ENCODE assay signal across 9 mouse cellular contexts in genomic region chr2:85050001-85050634, GRCm38 (mm10). TPM values are rescaled to one million over a fixed set of nuclear protein-coding genes. Genes with fewer than 3 reads are reported as not detected.
DNase-seq lines count a peak whose midpoint lies in the region; ATAC-seq and TF ChIP-seq lines count a peak whose summit lies in the region.
"Had no signal": no experiment of that assay in that cellular context is flagged by ENCODE, and none has a peak within 500 bp of the region (broad histone marks: within the 10 kb centered on the region; RNA-seq: fewer than 3 reads in every experiment).

No protein-coding gene starts in this region.

- H3K4me3 ChIP-seq in cerebellum, adult 2 months (replicated peaks; ENCODE audit: insufficient read depth, low read depth, low read length) = no peak overlapping the region
- peak overlapping the region; percentile 69 for H3K4me3 ChIP-seq in embryonic facial prominence, embryonic 14.5 days (ENCODE audit: low read depth, low read length)
- H3K4me3 ChIP-seq in heart, embryonic 11.5 days (ENCODE audit: low read depth, low read length) = peak overlapping the region; percentile 32
- peak overlapping the region; percentile 30 for H3K4me3 ChIP-seq in kidney, embryonic 14.5 days (ENCODE audit: low read length)
- peak overlapping the region; percentile 22; the same call in 1 of the 2 replicates for H3K4me3 ChIP-seq in liver, embryonic 13.5 days (replicated peaks)
- H3K4me3 ChIP-seq in neural tube, embryonic 13.5 days = peak overlapping the region; percentile 25
- H3K4me3 ChIP-seq: erythroblast, embryonic 14.5 days had no signal

- H3K27ac ChIP-seq in cerebellum, adult 2 months (ENCODE audit: insufficient read depth, low read length) = 0 out of 2 replicates have a peak overlapping the region, but pooled peaks have one; percentile 1
- peak overlapping the region; percentile 97 for H3K27ac ChIP-seq in embryonic facial prominence, embryonic 14.5 days (replicated peaks; ENCODE audit: low read depth, low read length)
- H3K27ac ChIP-seq in heart, embryonic 11.5 days (ENCODE audit: low read depth, low read length) = peak overlapping the region; percentile 70
- H3K27ac ChIP-seq in kidney, embryonic 14.5 days (ENCODE audit: low read depth, low read length) = peak overlapping the region; percentile 78
- 0 out of 2 replicates have a peak overlapping the region, but pooled peaks have one; percentile 18 for H3K27ac ChIP-seq in liver, embryonic 13.5 days
- H3K27ac ChIP-seq in neural tube, embryonic 13.5 days (replicated peaks) = peak overlapping the region; percentile 94

- H3K9me3 ChIP-seq in embryonic facial prominence, embryonic 14.5 days (ENCODE audit: control insufficient read depth, low read length) = no peaks in the 10 kb centered on the region
- H3K9me3 ChIP-seq in heart, embryonic 11.5 days (replicated peaks; ENCODE audit: control insufficient read depth, low read length) = no peaks in the 10 kb centered on the region
- no peaks in the 10 kb centered on the region for H3K9me3 ChIP-seq in kidney, embryonic 14.5 days (ENCODE audit: control insufficient read depth, low read length)
- no peaks in the 10 kb centered on the region for H3K9me3 ChIP-seq in liver, embryonic 13.5 days (replicated peaks)
- no peaks in the 10 kb centered on the region for H3K9me3 ChIP-seq in neural tube, embryonic 13.5 days

- no peak for ATAC-seq in cerebellum, adult (ENCODE audit: insufficient number of reproducible peaks, low FRiP score, low TSS enrichment)
- peak; percentile 55 for ATAC-seq in embryonic facial prominence, embryonic 14.5 days (ENCODE audit: low read depth)
- ATAC-seq in heart, embryonic 11.5 days (replicated peaks; ENCODE audit: insufficient number of reproducible peaks, low FRiP score, low TSS enrichment) = 0 out of 2 replicates have a peak, but pooled peaks have one; percentile 19
- peak; percentile 21 for ATAC-seq in kidney, embryonic 14.5 days (ENCODE audit: low FRiP score, low TSS enrichment)
- no peak for ATAC-seq in liver, embryonic 13.5 days (ENCODE audit: low read depth)
- peak; percentile 23; the same call in 1 of the 2 replicates for ATAC-seq in neural tube, embryonic 13.5 days (ENCODE audit: low read depth)

- WGBS in cerebellum, adult 2 months = 16% methylated on average over 10 of the region's 10 CpGs
- WGBS in embryonic facial prominence, embryonic 14.5 days = 3% methylated on average over 9 of the region's 10 CpGs
- WGBS in heart, embryonic 11.5 days (ENCODE audit: insufficient replicate concordance) = 8% methylated on average over 10 of the region's 10 CpGs
- WGBS in kidney, embryonic 14.5 days = 6% methylated on average over 10 of the region's 10 CpGs
- 25% methylated on average over 10 of the region's 10 CpGs for WGBS in liver, embryonic 13.5 days (ENCODE audit: insufficient replicate concordance)
- WGBS in neural tube, embryonic 13.5 days = 8% methylated on average over 10 of the region's 10 CpGs

- H3K4me1 ChIP-seq in cerebellum, adult 2 months (ENCODE audit: control insufficient read depth, insufficient read depth, low read length) = peaks cover 6% of the 10 kb centered on the region; the same call in 1 of the 2 replicates
- H3K4me1 ChIP-seq in embryonic facial prominence, embryonic 14.5 days (ENCODE audit: control insufficient read depth, insufficient read depth, low read length) = peaks cover 17% of the 10 kb centered on the region
- peaks cover 28% of the 10 kb centered on the region for H3K4me1 ChIP-seq in heart, embryonic 11.5 days (ENCODE audit: control insufficient read depth, insufficient read depth, low read length)
- peaks cover 41% of the 10 kb centered on the region for H3K4me1 ChIP-seq in kidney, embryonic 14.5 days (ENCODE audit: control insufficient read depth, insufficient read depth, low read length)
- H3K4me1 ChIP-seq in liver, embryonic 13.5 days (replicated peaks) = peaks cover 54% of the 10 kb centered on the region
- H3K4me1 ChIP-seq in neural tube, embryonic 13.5 days (replicated peaks) = peaks cover 39% of the 10 kb centered on the region

- no peak for TF ChIP-seq POLR2A in cerebellum, adult 2 months (IDR thresholded peaks at IDR 0.05; ENCODE audit: borderline replicate concordance, insufficient read depth, low read length)

- peaks cover 55% of the 10 kb centered on the region for H3K36me3 ChIP-seq in embryonic facial prominence, embryonic 14.5 days (ENCODE audit: control insufficient read depth, insufficient read depth, low read length)
- peaks cover 21% of the 10 kb centered on the region for H3K36me3 ChIP-seq in heart, embryonic 11.5 days (ENCODE audit: control insufficient read depth, insufficient read depth, low read length)
- peaks cover 49% of the 10 kb centered on the region for H3K36me3 ChIP-seq in kidney, embryonic 14.5 days (ENCODE audit: control insufficient read depth, insufficient read depth, low read length)
- peaks cover 32% of the 10 kb centered on the region for H3K36me3 ChIP-seq in liver, embryonic 13.5 days
- H3K36me3 ChIP-seq in neural tube, embryonic 13.5 days = peaks cover 60% of the 10 kb centered on the region

- H3K27me3 ChIP-seq in cerebellum, adult 2 months (ENCODE audit: control insufficient read depth, insufficient read depth, low read length) = no peaks in the 10 kb centered on the region
- no peaks in the 10 kb centered on the region for H3K27me3 ChIP-seq in embryonic facial prominence, embryonic 14.5 days (replicated peaks; ENCODE audit: control insufficient read depth, insufficient read depth, low read length)
- H3K27me3 ChIP-seq in heart, embryonic 11.5 days (ENCODE audit: control insufficient read depth, insufficient read depth, low read length) = no peaks in the 10 kb centered on the region
- no peaks in the 10 kb centered on the region for H3K27me3 ChIP-seq in kidney, embryonic 14.5 days (ENCODE audit: control insufficient read depth, insufficient read depth, low read length)
- peaks cover 41% of the 10 kb centered on the region for H3K27me3 ChIP-seq in liver, embryonic 13.5 days
- H3K27me3 ChIP-seq in neural tube, embryonic 13.5 days = no peaks in the 10 kb centered on the region

- DNase-seq in cerebellum, adult 2 months = peak in 1 of 2 experiments; percentile 40
- DNase-seq in embryonic facial prominence, embryonic 14.5 days (ENCODE audit: low spot score) = peak; percentile 95
- DNase-seq in liver, embryonic 13.5 days = no peak
- no peak for DNase-seq in thymus, postnatal 0 days (ENCODE audit: low spot score)

- TF ChIP-seq CTCF in cerebellum, adult 2 months (IDR thresholded peaks at IDR 0.05; ENCODE audit: borderline replicate concordance, insufficient read depth, low read depth, low read length) = no peak

- peak overlapping the region; percentile 64 for H3K9ac ChIP-seq in embryonic facial prominence, embryonic 14.5 days (ENCODE audit: low read depth, low read length)
- peak overlapping the region; percentile 56 for H3K9ac ChIP-seq in heart, embryonic 11.5 days (ENCODE audit: low read depth, low read length)
- H3K9ac ChIP-seq in kidney, embryonic 14.5 days (ENCODE audit: low read depth, low read length) = peak overlapping the region; percentile 42; the same call in 1 of the 2 replicates
- H3K9ac ChIP-seq in liver, embryonic 13.5 days = peak overlapping the region; percentile 33; the same call in 1 of the 2 replicates
- H3K9ac ChIP-seq in neural tube, embryonic 13.5 days = peak overlapping the region; percentile 85

- peak overlapping the region; percentile 76 for H3K4me2 ChIP-seq in embryonic facial prominence, embryonic 14.5 days (ENCODE audit: low read depth, low read length)
- H3K4me2 ChIP-seq in heart, embryonic 11.5 days = peak overlapping the region; percentile 78
- peak overlapping the region; percentile 47 for H3K4me2 ChIP-seq in kidney, embryonic 14.5 days (replicated peaks; ENCODE audit: low read depth, low read length)
- H3K4me2 ChIP-seq in liver, embryonic 13.5 days = peak overlapping the region; percentile 28; the same call in 1 of the 2 replicates
- peak overlapping the region; percentile 58 for H3K4me2 ChIP-seq in neural tube, embryonic 13.5 days

RNA-seq across cellular contexts. Expression of gene Tnks1bp1, which starts 2.3 kb away (rescaled TPM):
- 38.4 and 39.6 TPM in 2 replicates for polyA plus RNA-seq in cerebellum, adult 2 months (2012; rRNA removed)
- 14.7 and 16.6 TPM in 2 replicates for polyA plus RNA-seq in embryonic facial prominence, embryonic 14.5 days (2014; fragmentation: Nextera tagmentation; extraction: Ambion mirVana)
- 7.0 TPM in 2 replicates for polyA plus RNA-seq in heart, embryonic 11.5 days (2014; fragmentation: Nextera tagmentation; extraction: Ambion mirVana)
- polyA plus RNA-seq in kidney, embryonic 14.5 days (2014; fragmentation: Nextera tagmentation; extraction: Ambion mirVana) = 8.1 and 10.1 TPM in 2 replicates
- polyA plus RNA-seq in liver, embryonic 13.5 days (2015; fragmentation: Nextera tagmentation; extraction: Ambion mirVana) = 3.4 and 4.9 TPM in 2 replicates
- 22.6 and 23.4 TPM in 2 replicates for polyA plus RNA-seq in neural tube, embryonic 13.5 days (2015; fragmentation: Nextera tagmentation; extraction: Ambion mirVana)
- polyA plus RNA-seq in thymus, postnatal 0 days (2015; fragmentation: Nextera tagmentation; extraction: Ambion mirVana) = 8.1 and 8.5 TPM in 2 replicates

RNA-seq across cellular contexts. Expression of gene P2rx3, which starts 12.9 kb away (rescaled TPM):
- 1.6 TPM in 2 replicates for polyA plus RNA-seq in cerebellum, adult 2 months (2012; rRNA removed)
- 6.7 and 7.0 TPM in 2 replicates for polyA plus RNA-seq in embryonic facial prominence, embryonic 14.5 days (2014; fragmentation: Nextera tagmentation; extraction: Ambion mirVana)
- 0.44 and 0.77 TPM in 2 replicates for polyA plus RNA-seq in heart, embryonic 11.5 days (2014; fragmentation: Nextera tagmentation; extraction: Ambion mirVana)
- 0.53 and 0.86 TPM in 2 replicates for polyA plus RNA-seq in kidney, embryonic 14.5 days (2014; fragmentation: Nextera tagmentation; extraction: Ambion mirVana)
- 0.23 and 0.27 TPM in 2 replicates for polyA plus RNA-seq in liver, embryonic 13.5 days (2015; fragmentation: Nextera tagmentation; extraction: Ambion mirVana)
- 65.1 and 76.0 TPM in 2 replicates for polyA plus RNA-seq in neural tube, embryonic 13.5 days (2015; fragmentation: Nextera tagmentation; extraction: Ambion mirVana)
- polyA plus RNA-seq in thymus, postnatal 0 days (2015; fragmentation: Nextera tagmentation; extraction: Ambion mirVana) = 0.30 and 0.31 TPM in 2 replicates
- polyA plus RNA-seq: erythroblast, embryonic 14.5 days had no signal

RNA-seq across cellular contexts. Expression of gene Ssrp1, which starts 13.1 kb away (rescaled TPM):
- polyA plus RNA-seq in cerebellum, adult 2 months (2012; rRNA removed) = 117 TPM in 2 replicates
- 217 and 272 TPM in 2 replicates for polyA plus RNA-seq in embryonic facial prominence, embryonic 14.5 days (2014; fragmentation: Nextera tagmentation; extraction: Ambion mirVana)
- polyA plus RNA-seq in heart, embryonic 11.5 days (2014; fragmentation: Nextera tagmentation; extraction: Ambion mirVana) = 180 and 194 TPM in 2 replicates
- 260 and 334 TPM in 2 replicates for polyA plus RNA-seq in kidney, embryonic 14.5 days (2014; fragmentation: Nextera tagmentation; extraction: Ambion mirVana)
- 199 and 216 TPM in 2 replicates for polyA plus RNA-seq in liver, embryonic 13.5 days (2015; fragmentation: Nextera tagmentation; extraction: Ambion mirVana)
- polyA plus RNA-seq in neural tube, embryonic 13.5 days (2015; fragmentation: Nextera tagmentation; extraction: Ambion mirVana) = 165 and 186 TPM in 2 replicates
- polyA plus RNA-seq in thymus, postnatal 0 days (2015; fragmentation: Nextera tagmentation; extraction: Ambion mirVana) = 221 and 245 TPM in 2 replicates

Comparison
In these comparisons a context has a peak if more than half of its experiments do, and no peak if none do; other contexts are left out.
1. H3K27ac ChIP-seq: peak in every context shown above with its lines; median percentile 97 in embryonic facial prominence, embryonic 14.5 days; 94 in neural tube, embryonic 13.5 days; 78 in kidney, embryonic 14.5 days; 70 in heart, embryonic 11.5 days; 18 in liver, embryonic 13.5 days; 1 in cerebellum, adult 2 months.
2. ATAC-seq: peak in embryonic facial prominence, embryonic 14.5 days (single experiment), heart, embryonic 11.5 days (single experiment), kidney, embryonic 14.5 days (single experiment) and neural tube, embryonic 13.5 days (single experiment); none in cerebellum, adult (single experiment) and liver, embryonic 13.5 days (single experiment).
3. H3K4me2 ChIP-seq: peak in every context shown above with its lines; median percentile 78 in heart, embryonic 11.5 days; 76 in embryonic facial prominence, embryonic 14.5 days; 58 in neural tube, embryonic 13.5 days; 47 in kidney, embryonic 14.5 days; 28 in liver, embryonic 13.5 days.
4. H3K9ac ChIP-seq: peak in every context shown above with its lines; median percentile 85 in neural tube, embryonic 13.5 days; 64 in embryonic facial prominence, embryonic 14.5 days; 56 in heart, embryonic 11.5 days; 42 in kidney, embryonic 14.5 days; 33 in liver, embryonic 13.5 days.